Mouse (Mus musculus): Measurements from ENCODE around the gene Gm27235. TPM values are rescaled to one million over a fixed set of nuclear protein-coding genes. Genes with fewer than 3 reads are reported as not detected.
"Not testable (repeated sequence)": the region's sequence is repeated elsewhere in the genome, so short reads cannot be mapped to it uniquely, and the experiment has no call there.

Gm27235 gene
- polyA plus RNA-seq (2014; fragmentation: Nextera tagmentation; extraction: Ambion mirVana), result not detected in 2 replicates

GRCm38 (mm10) chr9:35790001-35790400 lies at the start of gene Gm27235, which contains the start of gene D730048I06Rik:
Gene Gm27235, minus strand, starts transcription at chr9:35790101.
Gene D730048I06Rik, minus strand, starts transcription at chr9:35790112.
- no peak within 1 kb of the TSS for H3K4me3 ChIP-seq (ENCODE audit: control insufficient read depth in 1 of 2, insufficient read depth in 1 of 2, low read depth in 1 of 2, low read length in 2 of 2)
- ATAC-seq (ENCODE audit: insufficient number of reproducible peaks, insufficient read depth, low FRiP score, low read depth), result no peak
- H3K9ac ChIP-seq (ENCODE audit: low read length), result no peak within 1 kb of the TSS
- no peaks in the 10 kb centered on the region for H3K4me1 ChIP-seq (ENCODE audit: control insufficient read depth in 2 of 2, insufficient read depth in 2 of 2, low read length in 2 of 2)
- H3K36me3 ChIP-seq (ENCODE audit: control insufficient read depth, insufficient read depth, low read length), result no peaks in the 10 kb centered on the region
- no peak within 1 kb of the TSS for H3K4me2 ChIP-seq (ENCODE audit: low read length)
- H3K27ac ChIP-seq (replicated peaks in 1 of 2; ENCODE audit: control insufficient read depth in 1 of 2, insufficient read depth in 1 of 2, low read depth in 2 of 2, low read length in 2 of 2), result no peak within 1 kb of the TSS
- 84% methylated on average over 3 of the region's 3 CpGs for WGBS
- no peaks in the 10 kb centered on the region for H3K27me3 ChIP-seq (ENCODE audit: control insufficient read depth, insufficient read depth, low read length)
- no peaks in the 10 kb centered on the region for H3K9me3 ChIP-seq (ENCODE audit: control insufficient read depth, low read length)

GRCm38 (mm10) chr9:35817881-35818280 lies 28.0 kb upstream of the Gm27235 start:
- H3K4me2 ChIP-seq (ENCODE audit: low read length); H3K4me1 ChIP-seq (ENCODE audit: control insufficient read depth in 2 of 2, insufficient read depth in 2 of 2, low read length in 2 of 2); H3K27ac ChIP-seq (replicated peaks in 1 of 2; ENCODE audit: control insufficient read depth in 1 of 2, insufficient read depth in 1 of 2, low read depth in 2 of 2, low read length in 2 of 2); H3K36me3 ChIP-seq (ENCODE audit: control insufficient read depth, insufficient read depth, low read length); H3K27me3 ChIP-seq (ENCODE audit: control insufficient read depth, insufficient read depth, low read length); ATAC-seq (ENCODE audit: insufficient number of reproducible peaks, insufficient read depth, low FRiP score, low read depth); H3K9ac ChIP-seq (ENCODE audit: low read length); H3K9me3 ChIP-seq (ENCODE audit: control insufficient read depth, low read length); H3K4me3 ChIP-seq (ENCODE audit: control insufficient read depth in 1 of 2, insufficient read depth in 1 of 2, low read depth in 1 of 2, low read length in 2 of 2): not testable (repeated sequence)
- WGBS, result 91% methylated on average over 15 of the region's 15 CpGs

- Histone ChIP-seq H3K27me3 (ENCODE audit: control insufficient read depth, insufficient read depth, low read length) (no peaks in the 10 kb centered on the region), H3K9ac (ENCODE audit: low read length) (no peak overlapping the region), H3K4me1 (ENCODE audit: control insufficient read depth in 2 of 2, insufficient read depth in 2 of 2, low read length in 2 of 2) (no peaks in the 10 kb centered on the region), H3K4me3 (ENCODE audit: control insufficient read depth in 1 of 2, insufficient read depth in 1 of 2, low read depth in 1 of 2, low read length in 2 of 2) (no peak overlapping the region), H3K4me2 (ENCODE audit: low read length) (no peak overlapping the region), H3K27ac (replicated peaks in 1 of 2; ENCODE audit: control insufficient read depth in 1 of 2, insufficient read depth in 1 of 2, low read depth in 2 of 2, low read length in 2 of 2) (no peak overlapping the region), H3K9me3 (ENCODE audit: control insufficient read depth, low read length) (0 out of 2 replicates have a peak, but pooled peaks cover 3% of the 10 kb centered on the region), H3K36me3 (ENCODE audit: control insufficient read depth, insufficient read depth, low read length) (no peaks in the 10 kb centered on the region)
- no peak for ATAC-seq (ENCODE audit: insufficient number of reproducible peaks, insufficient read depth, low FRiP score, low read depth)
These were observed 8.2 kb upstream of the Gm27235 start for GRCm38 (mm10) chr9:35798146-35798545.

- Histone ChIP-seq H3K27me3 (ENCODE audit: control insufficient read depth, insufficient read depth, low read length) (no peaks in the 10 kb centered on the region), H3K27ac (replicated peaks in 1 of 2; ENCODE audit: control insufficient read depth in 1 of 2, insufficient read depth in 1 of 2, low read depth in 2 of 2, low read length in 2 of 2) (no peak within 1 kb of the TSS), H3K36me3 (ENCODE audit: control insufficient read depth, insufficient read depth, low read length) (no peaks in the 10 kb centered on the region), H3K4me2 (ENCODE audit: low read length) (no peak within 1 kb of the TSS), H3K4me3 (ENCODE audit: control insufficient read depth in 1 of 2, insufficient read depth in 1 of 2, low read depth in 1 of 2, low read length in 2 of 2) (no peak within 1 kb of the TSS), H3K4me1 (ENCODE audit: control insufficient read depth in 2 of 2, insufficient read depth in 2 of 2, low read length in 2 of 2) (no peaks in the 10 kb centered on the region), H3K9ac (ENCODE audit: low read length) (no peak within 1 kb of the TSS), H3K9me3 (ENCODE audit: control insufficient read depth, low read length) (0 out of 2 replicates have a peak, but pooled peaks cover 7% of the 10 kb centered on the region)
- 44% methylated on average over 3 of the region's 3 CpGs for WGBS
- no peak for ATAC-seq (ENCODE audit: insufficient number of reproducible peaks, insufficient read depth, low FRiP score, low read depth)
These were observed 11.9 kb downstream of the Gm27235 start, which contains the start of gene Gm17727 for GRCm38 (mm10) chr9:35778009-35778408. Gene Gm17727, minus strand, starts transcription at chr9:35778109.

GRCm38 (mm10) chr9:35756843-35757242 lies 33.1 kb downstream of the Gm27235 start:
- Histone ChIP-seq H3K9me3 (ENCODE audit: control insufficient read depth, low read length) (no peaks in the 10 kb centered on the region; the same call in 1 of the 2 replicates), H3K27me3 (ENCODE audit: control insufficient read depth, insufficient read depth, low read length) (no peaks in the 10 kb centered on the region), H3K36me3 (ENCODE audit: control insufficient read depth, insufficient read depth, low read length) (no peaks in the 10 kb centered on the region), H3K27ac (replicated peaks in 1 of 2; ENCODE audit: control insufficient read depth in 1 of 2, insufficient read depth in 1 of 2, low read depth in 2 of 2, low read length in 2 of 2) (no peak overlapping the region), H3K4me1 (ENCODE audit: control insufficient read depth in 2 of 2, insufficient read depth in 2 of 2, low read length in 2 of 2) (no peaks in the 10 kb centered on the region), H3K9ac (ENCODE audit: low read length) (no peak overlapping the region), H3K4me3 (ENCODE audit: control insufficient read depth in 1 of 2, insufficient read depth in 1 of 2, low read depth in 1 of 2, low read length in 2 of 2) (no peak overlapping the region), H3K4me2 (ENCODE audit: low read length) (no peak overlapping the region)
- ATAC-seq (ENCODE audit: insufficient number of reproducible peaks, insufficient read depth, low FRiP score, low read depth), result no peak

GRCm38 (mm10) chr9:35740749-35741148 lies 49.2 kb downstream of the Gm27235 start, which contains the start of gene Gm17677:
Gene Gm17677, plus strand, starts transcription at chr9:35741049.
- H3K4me2 ChIP-seq (ENCODE audit: low read length), result no peak within 1 kb of the TSS
- H3K4me3 ChIP-seq (ENCODE audit: control insufficient read depth in 1 of 2, insufficient read depth in 1 of 2, low read depth in 1 of 2, low read length in 2 of 2), result no peak within 1 kb of the TSS
- no peak within 1 kb of the TSS for H3K27ac ChIP-seq (replicated peaks in 1 of 2; ENCODE audit: control insufficient read depth in 1 of 2, insufficient read depth in 1 of 2, low read depth in 2 of 2, low read length in 2 of 2)
- H3K27me3 ChIP-seq (ENCODE audit: control insufficient read depth, insufficient read depth, low read length), result no peaks in the 10 kb centered on the region
- 0 out of 2 replicates have a peak, but pooled peaks cover 6% of the 10 kb centered on the region for H3K9me3 ChIP-seq (ENCODE audit: control insufficient read depth, low read length)
- no peak for ATAC-seq (ENCODE audit: insufficient number of reproducible peaks, insufficient read depth, low FRiP score, low read depth)
- H3K36me3 ChIP-seq (ENCODE audit: control insufficient read depth, insufficient read depth, low read length), result no peaks in the 10 kb centered on the region
- H3K9ac ChIP-seq (ENCODE audit: low read length), result no peak within 1 kb of the TSS
- H3K4me1 ChIP-seq (ENCODE audit: control insufficient read depth in 2 of 2, insufficient read depth in 2 of 2, low read length in 2 of 2), result no peaks in the 10 kb centered on the region

Other genes with a start within 250 kb of the Gm27235 start
- 0.73 and 0.89 TPM in 2 replicates for gene Ddx25, start 231.6 kb downstream of the Gm27235 start, polyA plus RNA-seq (2014; fragmentation: Nextera tagmentation; extraction: Ambion mirVana)
- gene Pus3, start 231.5 kb downstream of the Gm27235 start, polyA plus RNA-seq (2014; fragmentation: Nextera tagmentation; extraction: Ambion mirVana), result 13.8 and 14.4 TPM in 2 replicates
- 0.26 and 0.28 TPM in 2 replicates for gene Pate2, start 219.8 kb downstream of the Gm27235 start, polyA plus RNA-seq (2014; fragmentation: Nextera tagmentation; extraction: Ambion mirVana)
- 14.8 and 15.8 TPM in 2 replicates for gene Hyls1, start 219.7 kb downstream of the Gm27235 start, polyA plus RNA-seq (2014; fragmentation: Nextera tagmentation; extraction: Ambion mirVana)
- gene Pate4, start 178.2 kb downstream of the Gm27235 start, polyA plus RNA-seq (2014; fragmentation: Nextera tagmentation; extraction: Ambion mirVana), result not detected in 2 replicates
- gene Pate3, start 141.9 kb downstream of the Gm27235 start, polyA plus RNA-seq (2014; fragmentation: Nextera tagmentation; extraction: Ambion mirVana), result not detected in 2 replicates
- gene Pate1, start 102.7 kb downstream of the Gm27235 start, polyA plus RNA-seq (2014; fragmentation: Nextera tagmentation; extraction: Ambion mirVana), result not detected in 2 replicates
- gene Gm17677, start 49.1 kb downstream of the Gm27235 start, polyA plus RNA-seq (2014; fragmentation: Nextera tagmentation; extraction: Ambion mirVana), result not detected in 2 replicates
- gene Gm17727, start 12.0 kb downstream of the Gm27235 start, polyA plus RNA-seq (2014; fragmentation: Nextera tagmentation; extraction: Ambion mirVana), result not detected in 2 replicates
- gene D730048I06Rik, start within 50 bp of the Gm27235 start, polyA plus RNA-seq (2014; fragmentation: Nextera tagmentation; extraction: Ambion mirVana), result not detected in 2 replicates
- not detected in 2 replicates for gene 9230110F15Rik, start 54.0 kb upstream of the Gm27235 start, polyA plus RNA-seq (2014; fragmentation: Nextera tagmentation; extraction: Ambion mirVana)
- gene 9230113P08Rik, start 118.3 kb upstream of the Gm27235 start, polyA plus RNA-seq (2014; fragmentation: Nextera tagmentation; extraction: Ambion mirVana), result not detected in 2 replicates